Mouse (Mus musculus) G1E (cell line): ENCODE measurements around the gene Btbd8.

Experiments used
- CTCF ChIP-seq: IDR thresholded peaks from 2 replicates; pipeline ENCODE4 v1.5.1; 2012; ENCODE audit warnings: low read depth, low read length, inconsistent platforms, mixed read lengths
- GATA1 ChIP-seq: IDR thresholded peaks from 2 replicates; pipeline ENCODE4 v1.6.1; 2012; ENCODE audit warnings: borderline replicate concordance, low read length, inconsistent platforms, mixed read lengths
- TAL1 ChIP-seq: conservative IDR thresholded peaks from 2 replicates; pipeline ENCODE4 v1.6.1; 2012; ENCODE audit warnings: low read depth, low read length, inconsistent platforms, mixed read lengths

DNA sequence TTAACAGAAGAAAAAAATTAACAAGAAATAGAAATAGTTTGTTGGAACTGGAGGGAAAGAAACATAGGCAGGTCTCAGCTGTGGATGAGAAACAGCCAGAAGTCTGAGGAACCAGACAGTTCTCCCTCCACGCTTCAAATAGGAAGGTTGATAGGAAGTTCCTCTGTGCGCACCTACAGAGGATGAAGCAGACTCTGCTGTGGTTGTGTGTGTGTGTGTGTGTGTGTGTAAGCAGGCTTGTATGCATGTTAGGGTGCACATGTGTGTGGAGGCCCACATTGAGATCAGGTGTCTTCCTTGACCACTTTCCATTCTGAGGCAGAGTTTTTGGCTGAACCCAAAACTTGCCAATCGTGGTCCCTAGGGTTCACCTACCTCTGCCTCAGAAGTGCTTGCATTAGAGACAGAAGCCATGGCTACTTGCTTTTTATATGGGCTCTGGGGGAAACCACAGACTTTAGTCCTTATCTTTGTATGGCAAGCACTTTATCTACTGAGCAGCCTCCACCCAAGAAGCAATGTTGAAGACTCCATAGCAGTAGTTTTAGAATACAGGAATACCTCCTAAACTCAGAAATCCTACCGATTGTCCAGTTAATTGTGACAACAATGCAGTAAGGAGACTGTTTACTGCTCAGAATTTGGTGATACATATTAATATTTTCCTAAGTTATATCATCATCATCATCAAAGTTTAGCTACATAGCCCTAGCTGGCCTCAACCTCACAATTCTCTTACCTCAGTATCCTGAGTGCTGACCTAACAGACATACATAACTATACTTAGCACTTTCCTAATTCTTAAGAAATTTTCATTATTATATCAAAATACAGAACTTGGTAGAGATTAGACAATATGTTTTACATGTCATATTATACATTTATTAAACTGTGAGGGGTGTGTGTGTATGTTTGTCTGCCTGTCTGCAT lies 24.6 kb downstream of the Btbd8 start:
- TF ChIP-seq CTCF (no peak), TAL1 (peak; percentile 39; the same call in 1 of the 2 replicates), GATA1 (no peak)
